ENCODE assay signal across 17 mouse cellular contexts in genomic region chr2:165896171-165896570, GRCm38 (mm10). TPM values are rescaled to one million over a fixed set of nuclear protein-coding genes. Genes with fewer than 3 reads are reported as not detected.
DNase-seq lines count a peak whose midpoint lies in the region; ATAC-seq and TF ChIP-seq lines count a peak whose summit lies in the region.
"Had no signal": no experiment of that assay in that cellular context is flagged by ENCODE, and none has a peak within 500 bp of the region (broad histone marks: within the 10 kb centered on the region; RNA-seq: fewer than 3 reads in every experiment).

No protein-coding gene starts in this region.

- no peak for ATAC-seq in hindbrain, embryonic 12.5 days (ENCODE audit: low FRiP score)
- no peak for ATAC-seq in hindbrain, embryonic 11.5 days (ENCODE audit: low FRiP score)
- no peak for ATAC-seq in embryonic facial prominence, embryonic 15.5 days (ENCODE audit: insufficient number of reproducible peaks, low FRiP score, low TSS enrichment, low read depth)
- ATAC-seq in megakaryocyte, adult 5-6 weeks (ENCODE audit: poor library complexity, severe bottlenecking), result peak; percentile 47; the same call in 1 of the 2 replicates
- no peak for ATAC-seq in CD4-positive, CD25-positive, alpha-beta regulatory T cell, adult 4 months
- ATAC-seq: inflammation-experienced regulatory T-cells, adult 6 months had no signal

- no peak overlapping the region for H3K9ac ChIP-seq in hindbrain, embryonic 12.5 days
- H3K9ac ChIP-seq in hindbrain, embryonic 11.5 days (ENCODE audit: low read depth, low read length), result no peak overlapping the region
- no peak overlapping the region for H3K9ac ChIP-seq in embryonic facial prominence, embryonic 15.5 days
- H3K9ac ChIP-seq: limb, embryonic 12.5 days had no signal

- H3K9me3 ChIP-seq in hindbrain, embryonic 12.5 days (replicated peaks), result no peaks in the 10 kb centered on the region
- H3K9me3 ChIP-seq in hindbrain, embryonic 11.5 days (ENCODE audit: control insufficient read depth, low read length), result no peaks in the 10 kb centered on the region
- no peaks in the 10 kb centered on the region for H3K9me3 ChIP-seq in embryonic facial prominence, embryonic 15.5 days (replicated peaks)
- H3K9me3 ChIP-seq: limb, embryonic 12.5 days had no signal

- 67% methylated on average over 13 of the region's 13 CpGs for WGBS in hindbrain, embryonic 12.5 days
- WGBS in hindbrain, embryonic 11.5 days, result 71% methylated on average over 13 of the region's 13 CpGs
- WGBS in embryonic facial prominence, embryonic 15.5 days, result 78% methylated on average over 13 of the region's 13 CpGs

- no peak for DNase-seq in hindbrain, embryonic 11.5 days (ENCODE audit: low spot score)
- DNase-seq in R1 (ENCODE audit: low read depth, low spot score), result peak; percentile 55
- no peak for DNase-seq in left cerebral cortex, adult 2 months (ENCODE audit: extremely low spot score in 1 of 2, low spot score in 2 of 2)
- DNase-seq: adrenal gland, postnatal 25 days; cerebellum, adult 8-10 months; heart, adult 11 months; kidney, adult 9 months; kidney, postnatal 36 days; lung, adult 18-20 months; right cerebral cortex, adult 18-20 months; thymus, postnatal 14 days had no signal

- no peak overlapping the region for H3K4me2 ChIP-seq in hindbrain, embryonic 12.5 days (replicated peaks)
- no peak overlapping the region for H3K4me2 ChIP-seq in hindbrain, embryonic 11.5 days (replicated peaks; ENCODE audit: low read depth, low read length)
- H3K4me2 ChIP-seq in embryonic facial prominence, embryonic 15.5 days (replicated peaks), result no peak overlapping the region
- H3K4me2 ChIP-seq: limb, embryonic 12.5 days had no signal

- peak overlapping the region; percentile 32; the same call in 1 of the 2 replicates for H3K27ac ChIP-seq in hindbrain, embryonic 12.5 days
- H3K27ac ChIP-seq in hindbrain, embryonic 11.5 days (ENCODE audit: low read depth, low read length), result no peak overlapping the region
- 0 out of 2 replicates have a peak overlapping the region, but pooled peaks have one; percentile 23 for H3K27ac ChIP-seq in embryonic facial prominence, embryonic 15.5 days (replicated peaks)
- no peak overlapping the region for H3K27ac ChIP-seq in left cerebral cortex, adult 2 months

- no peaks in the 10 kb centered on the region for H3K27me3 ChIP-seq in hindbrain, embryonic 12.5 days
- no peaks in the 10 kb centered on the region for H3K27me3 ChIP-seq in hindbrain, embryonic 11.5 days (ENCODE audit: control insufficient read depth, insufficient read depth, low read length)
- H3K27me3 ChIP-seq in embryonic facial prominence, embryonic 15.5 days, result no peaks in the 10 kb centered on the region
- H3K27me3 ChIP-seq: limb, embryonic 12.5 days had no signal

- H3K36me3 ChIP-seq in hindbrain, embryonic 12.5 days, result no peaks in the 10 kb centered on the region
- H3K36me3 ChIP-seq in hindbrain, embryonic 11.5 days (ENCODE audit: control insufficient read depth, insufficient read depth, low read length), result no peaks in the 10 kb centered on the region
- H3K36me3 ChIP-seq in embryonic facial prominence, embryonic 15.5 days, result no peaks in the 10 kb centered on the region
- H3K36me3 ChIP-seq: limb, embryonic 12.5 days had no signal

- intact Hi-C loops in left cerebral cortex, adult 2 months (cut with DNase I), result no loop called here

- H3K4me1 ChIP-seq in hindbrain, embryonic 12.5 days, result peaks cover 30% of the 10 kb centered on the region
- H3K4me1 ChIP-seq in hindbrain, embryonic 11.5 days (replicated peaks; ENCODE audit: control insufficient read depth, insufficient read depth, low read length), result no peaks in the 10 kb centered on the region; the same call in none of the 2 replicates
- H3K4me1 ChIP-seq in embryonic facial prominence, embryonic 15.5 days, result peaks cover 29% of the 10 kb centered on the region

- TF ChIP-seq CTCF in left cerebral cortex, adult 2 months (IDR thresholded peaks at IDR 0.05), result no peak

- H3K4me3 ChIP-seq in hindbrain, embryonic 12.5 days, result no peak overlapping the region
- H3K4me3 ChIP-seq in hindbrain, embryonic 11.5 days (ENCODE audit: low read depth, low read length), result no peak overlapping the region
- no peak overlapping the region for H3K4me3 ChIP-seq in embryonic facial prominence, embryonic 15.5 days (replicated peaks)
- no peak overlapping the region for H3K4me3 ChIP-seq in left cerebral cortex, adult 2 months
- H3K4me3 ChIP-seq: limb, embryonic 12.5 days had no signal

RNA-seq across cellular contexts. Expression of gene Zmynd8, which starts 2.6 kb away (rescaled TPM):
- polyA plus RNA-seq in hindbrain, embryonic 12.5 days (2016; fragmentation: Nextera tagmentation; extraction: Ambion mirVana), result 71.8 and 72.1 TPM in 2 replicates
- polyA plus RNA-seq in hindbrain, embryonic 11.5 days (2014; fragmentation: Nextera tagmentation; extraction: Ambion mirVana), result 41.9 and 52.9 TPM in 2 replicates
- 50.4 and 50.9 TPM in 2 replicates for polyA plus RNA-seq in embryonic facial prominence, embryonic 15.5 days (2015; fragmentation: Nextera tagmentation; extraction: Ambion mirVana)
- total RNA-seq in megakaryocyte, adult 5-6 weeks (2015), result 26.9 and 37.5 TPM in 2 replicates
- total RNA-seq in megakaryocyte, adult 5-6 weeks (2017), result 26.7 and 28.3 TPM in 2 replicates
- 10 to 100 TPM; 66.6 to 75.4 TPM for polyA plus RNA-seq in CD4-positive, CD25-positive, alpha-beta regulatory T cell, adult 4 months (2017; shearing (Covaris generic))
- 100 to 1,000 TPM; 182 to 188 TPM for total RNA-seq in left cerebral cortex, adult 2 months (2021)

Comparison
In these comparisons a context has a peak if more than half of its experiments do, and no peak if none do; other contexts are left out.
1. H3K27ac ChIP-seq: peak in hindbrain, embryonic 12.5 days (single experiment) and embryonic facial prominence, embryonic 15.5 days (single experiment); none in hindbrain, embryonic 11.5 days (single experiment) and left cerebral cortex, adult 2 months (single experiment).